Mouse (Mus musculus) midbrain, embryonic 14.5 days (tissue): ENCODE results near the gene Ogfod3. TPM values are rescaled to one million over a fixed set of nuclear protein-coding genes. Genes with fewer than 3 reads are reported as not detected.

ENCODE experiments used
- ATAC-seq: fragments of 200-750 bp; cut with Nextera tagmentation; 2 replicates; pipeline ENCODE4 v1.8.0; 2017; ENCODE audit warnings: moderate number of reproducible peaks, moderate library complexity; ENCODE audit not compliant: low FRiP score, low TSS enrichment
- DNase-seq: peaks from one replicate; pipeline ENCODE4 v3.0.0-alpha.2; 2015
- H3K27ac ChIP-seq: fragments of 300-500 bp; sonication (generic); replicated peaks from 2 replicates; pipeline ENCODE4 v1.5.1; 2014; ENCODE audit warnings: mild to moderate bottlenecking, low read depth, low read length, moderate library complexity
- H3K27me3 ChIP-seq: fragments of 300-500 bp; sonication (generic); 2 replicates; pipeline ENCODE4 v1.6.1; 2014; ENCODE audit warnings: low read length, control low read depth, mixed read lengths; ENCODE audit not compliant: control insufficient read depth, insufficient read depth
- H3K36me3 ChIP-seq: fragments of 300-500 bp; sonication (generic); 2 replicates; pipeline ENCODE4 v1.6.1; 2014; ENCODE audit warnings: low read length, control low read depth; ENCODE audit not compliant: control insufficient read depth, insufficient read depth
- H3K4me1 ChIP-seq: fragments of 300-500 bp; sonication (generic); 2 replicates; pipeline ENCODE4 v1.6.1; 2014; ENCODE audit warnings: mild to moderate bottlenecking, antibody characterized with exemption, low read length, control low read depth; ENCODE audit not compliant: control insufficient read depth, insufficient read depth
- H3K4me2 ChIP-seq: fragments of 300-500 bp; sonication (generic); 2 replicates; pipeline ENCODE4 v1.6.1; 2014; ENCODE audit warnings: mild to moderate bottlenecking, low read length, moderate library complexity
- H3K4me3 ChIP-seq: fragments of 300-500 bp; sonication (generic); replicated peaks from 2 replicates; pipeline ENCODE4 v1.5.1; 2014; ENCODE audit warnings: low read depth, low read length
- H3K9ac ChIP-seq: fragments of 300-500 bp; sonication (generic); replicated peaks from 2 replicates; pipeline ENCODE4 v1.6.1; 2014; ENCODE audit warnings: mild to moderate bottlenecking, low read length, moderate library complexity
- H3K9me3 ChIP-seq: fragments of 300-500 bp; sonication (generic); 2 replicates; pipeline ENCODE4 v1.6.1; 2016; ENCODE audit warnings: low read length, control low read depth, mixed read lengths; ENCODE audit not compliant: control insufficient read depth
- WGBS: fragments of 180-500 bp; shearing (Covaris S2); extraction: QIAGEN DNeasy Blood & Tissue Kit; methylation state at CpG from one replicate; pipeline ENCODE4 v1.1.7; 2014; 5-methylcytosine and 5-hydroxymethylcytosine counted together
- polyA plus RNA-seq: library from polyadenylated mRNA; unstranded; fragments of >200 nt; fragmentation: Nextera tagmentation; extraction: Ambion mirVana; gene quantifications from 2 replicates; pipeline ENCODE4 v1.2.1, GENCODE M21; 2014

Gene Ogfod3
- polyA plus RNA-seq, 1 experiment from 2014 or later, result 24.7 TPM

GRCm38 (mm10) chr11:121148193-121148592 is 56.3 kb downstream of the Ogfod3 start:
- no peaks in the 10 kb centered on the region for H3K9me3 ChIP-seq
- H3K27me3 ChIP-seq, result no peaks in the 10 kb centered on the region
- no peak overlapping the region for H3K27ac ChIP-seq
- H3K4me3 ChIP-seq, result no peak overlapping the region
- H3K4me1 ChIP-seq, result no peaks in the 10 kb centered on the region
- 86% methylated on average over 3 of the region's 3 CpGs for WGBS
- ATAC-seq (no peak), DNase-seq (no peak)
- no peak overlapping the region for H3K9ac ChIP-seq
- H3K36me3 ChIP-seq, result no peaks in the 10 kb centered on the region
- H3K4me2 ChIP-seq, result no peak overlapping the region

GRCm38 (mm10) chr11:121145865-121146264 is 58.6 kb downstream of the Ogfod3 start, which contains the start of gene Tex19.1:
Gene Tex19.1 (plus strand): TSS chr11:121146143.
- Histone ChIP-seq H3K27ac (no peak within 1 kb of the TSS), H3K9me3 (no peaks in the 10 kb centered on the region), H3K4me2 (no peak within 1 kb of the TSS), H3K9ac (no peak within 1 kb of the TSS), H3K36me3 (no peaks in the 10 kb centered on the region), H3K4me3 (no peak within 1 kb of the TSS), H3K4me1 (no peaks in the 10 kb centered on the region), H3K27me3 (no peaks in the 10 kb centered on the region)
- 93% methylated on average over 22 of the region's 22 CpGs for WGBS
- no peak for DNase-seq
- ATAC-seq, result no peak

- DNase-seq, result no peak
- Histone ChIP-seq H3K9me3 (no peaks in the 10 kb centered on the region), H3K9ac (no peak overlapping the region), H3K4me2 (no peak overlapping the region), H3K36me3 (no peaks in the 10 kb centered on the region), H3K4me3 (no peak overlapping the region), H3K4me1 (no peaks in the 10 kb centered on the region), H3K27me3 (no peaks in the 10 kb centered on the region), H3K27ac (no peak overlapping the region)
- no peak for ATAC-seq
- 84% methylated on average over 9 of the region's 9 CpGs for WGBS
Measured at GRCm38 (mm10) chr11:121143325-121144015, 61.0 kb downstream of the Ogfod3 start.

DNA sequence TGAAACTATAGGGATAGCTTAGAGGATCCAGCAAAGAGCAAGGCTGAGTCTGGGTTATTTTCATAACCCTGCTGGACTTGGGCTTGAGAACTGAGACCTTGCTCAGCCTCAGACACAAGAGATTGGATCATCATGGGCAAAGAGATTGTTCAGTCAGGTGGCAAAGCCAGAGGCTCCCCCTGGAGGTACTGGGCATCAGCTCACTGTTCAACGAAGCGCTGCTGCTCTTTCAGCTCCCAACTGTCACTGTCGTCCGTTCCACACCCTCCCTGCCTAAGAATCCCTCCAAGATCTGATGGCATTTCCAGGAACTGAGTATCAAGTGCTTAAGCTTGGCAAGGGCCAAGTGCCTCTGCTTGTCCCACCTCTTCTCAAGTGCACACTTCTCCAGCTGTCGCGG is 65.8 kb downstream of the Ogfod3 start:
- no peak for DNase-seq
- ATAC-seq, result no peak
- WGBS, result 44% methylated on average over 6 of the region's 6 CpGs
- H3K4me3 ChIP-seq, result no peak overlapping the region
- H3K36me3 ChIP-seq, result no peaks in the 10 kb centered on the region
- H3K27me3 ChIP-seq, result no peaks in the 10 kb centered on the region
- no peaks in the 10 kb centered on the region for H3K4me1 ChIP-seq
- H3K27ac ChIP-seq, result no peak overlapping the region
- H3K9me3 ChIP-seq, result no peaks in the 10 kb centered on the region
- no peak overlapping the region for H3K9ac ChIP-seq
- H3K4me2 ChIP-seq, result no peak overlapping the region

DNA sequence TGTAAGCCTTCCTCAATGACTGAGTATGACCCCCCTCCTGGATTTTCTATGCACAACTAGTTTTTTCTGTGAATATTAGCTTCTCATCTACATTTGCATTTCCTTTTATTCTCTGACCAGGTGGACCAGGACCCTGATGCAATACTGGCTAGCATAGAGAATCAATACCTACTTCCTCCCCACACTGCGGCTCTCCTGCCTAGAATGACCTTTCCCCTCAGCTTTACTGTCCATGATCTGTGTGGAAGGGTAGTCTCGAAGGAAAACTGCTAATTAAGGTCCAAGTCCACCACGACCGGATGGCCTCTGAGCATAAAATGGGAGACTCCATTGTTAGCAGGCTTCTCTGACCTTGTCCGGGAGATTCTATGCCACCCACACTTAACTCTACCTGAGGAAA is 66.8 kb downstream of the Ogfod3 start:
- WGBS, result 89% methylated on average over 5 of the region's 5 CpGs
- Histone ChIP-seq H3K27ac (no peak overlapping the region), H3K27me3 (no peaks in the 10 kb centered on the region), H3K4me3 (no peak overlapping the region), H3K4me2 (no peak overlapping the region), H3K4me1 (no peaks in the 10 kb centered on the region), H3K9me3 (no peaks in the 10 kb centered on the region), H3K36me3 (no peaks in the 10 kb centered on the region), H3K9ac (no peak overlapping the region)
- ATAC-seq, result no peak
- no peak for DNase-seq

- H3K4me1 ChIP-seq, result no peaks in the 10 kb centered on the region
- no peaks in the 10 kb centered on the region for H3K27me3 ChIP-seq
- no peak overlapping the region for H3K9ac ChIP-seq
- H3K27ac ChIP-seq, result no peak overlapping the region
- WGBS, result 67% methylated on average over 1 of the region's 1 CpGs
- DNase-seq (no peak), ATAC-seq (no peak)
- no peaks in the 10 kb centered on the region for H3K36me3 ChIP-seq
- no peak overlapping the region for H3K4me3 ChIP-seq
- H3K4me2 ChIP-seq, result no peak overlapping the region
- H3K9me3 ChIP-seq, result no peaks in the 10 kb centered on the region
Measured at GRCm38 (mm10) chr11:121134600-121134999, 69.9 kb downstream of the Ogfod3 start.

DNA sequence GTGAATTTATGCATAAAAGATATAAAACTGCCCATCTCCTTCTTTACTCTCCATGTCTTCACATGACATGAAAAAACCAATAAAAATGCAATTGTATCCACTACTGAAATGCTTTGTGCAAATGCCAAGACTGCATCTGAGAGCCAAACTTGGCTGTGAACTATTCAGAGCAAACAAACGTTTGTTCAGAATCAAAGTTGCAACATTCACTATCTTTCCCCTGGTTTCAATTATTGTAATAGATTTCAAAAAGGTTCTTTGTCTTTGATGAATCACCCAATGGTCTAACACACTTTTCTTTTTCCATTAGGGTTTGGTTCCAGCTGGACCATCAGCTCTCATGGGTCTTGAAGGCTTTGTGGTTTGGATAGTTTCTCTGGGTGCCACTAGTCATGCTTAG is 74.9 kb downstream of the Ogfod3 start:
- Histone ChIP-seq H3K9me3 (no peaks in the 10 kb centered on the region), H3K4me1 (no peaks in the 10 kb centered on the region), H3K27ac (no peak overlapping the region), H3K4me2 (no peak overlapping the region), H3K36me3 (no peaks in the 10 kb centered on the region), H3K4me3 (no peak overlapping the region), H3K9ac (no peak overlapping the region), H3K27me3 (no peaks in the 10 kb centered on the region)
- 79% methylated on average over 1 of the region's 1 CpGs for WGBS
- DNase-seq, result no peak
- ATAC-seq, result no peak

Other genes with a start within 250 kb of the Ogfod3 start
- 81.5 and 85.8 TPM in 2 replicates for gene Csnk1d, start 213.4 kb downstream of the Ogfod3 start, polyA plus RNA-seq
- gene Cd7, start 165.3 kb downstream of the Ogfod3 start, polyA plus RNA-seq, result not detected in 2 replicates
- not detected in 2 replicates for gene Sectm1b, start 141.1 kb downstream of the Ogfod3 start, polyA plus RNA-seq
- not detected in 2 replicates for gene Sectm1a, start 123.5 kb downstream of the Ogfod3 start, polyA plus RNA-seq
- gene Tex19.2, start 86.0 kb downstream of the Ogfod3 start, polyA plus RNA-seq, result not detected in 2 replicates
- not detected in 2 replicates for gene Tex19.1, start 58.6 kb downstream of the Ogfod3 start, polyA plus RNA-seq
- gene Uts2r, start 44.4 kb downstream of the Ogfod3 start, polyA plus RNA-seq, result 0.45 and 0.88 TPM in 2 replicates
- 24.5 and 31.5 TPM in 2 replicates for gene Hexdc, start 278 bp downstream of the Ogfod3 start, polyA plus RNA-seq
- gene Cybc1, start 24.6 kb upstream of the Ogfod3 start, polyA plus RNA-seq, result 37.3 and 46.1 TPM in 2 replicates
- gene Narf, start 32.5 kb upstream of the Ogfod3 start, polyA plus RNA-seq, result 65.7 and 103 TPM in 2 replicates
- 16.6 and 20.3 TPM in 2 replicates for gene Foxk2, start 55.3 kb upstream of the Ogfod3 start, polyA plus RNA-seq
- 81.4 and 95.3 TPM in 2 replicates for gene Wdr45b, start 149.7 kb upstream of the Ogfod3 start, polyA plus RNA-seq
- 9.2 and 10.8 TPM in 2 replicates for gene Rab40b, start 183.5 kb upstream of the Ogfod3 start, polyA plus RNA-seq
- 7.7 and 7.8 TPM in 2 replicates for gene Fn3krp, start 216.7 kb upstream of the Ogfod3 start, polyA plus RNA-seq
- gene Fn3k, start 230.2 kb upstream of the Ogfod3 start, polyA plus RNA-seq, result 3.7 and 3.9 TPM in 2 replicates
- gene Tbcd, start 247.2 kb upstream of the Ogfod3 start, polyA plus RNA-seq, result 45.8 and 55.6 TPM in 2 replicates